Mouse (Mus musculus): ENCODE measurements around the gene Chrnb1.

The Chrnb1 gene

GRCm38 (mm10) chr11:69795168-69795982, at the start of gene Chrnb1:
Chrnb1 (minus strand) TSS chr11:69795943.
- peak; percentile 90 for DNase-seq (ENCODE audit: low spot score)

- no peak for DNase-seq (ENCODE audit: low spot score)
These were observed 43.0 kb upstream of the Chrnb1 start for GRCm38 (mm10) chr11:69838714-69839104.

- peak; percentile 98 for DNase-seq (ENCODE audit: low spot score)
These were observed 42.4 kb upstream of the Chrnb1 start, which contains the start of gene Tmem256 for GRCm38 (mm10) chr11:69837952-69838713. Tmem256 (plus strand) TSS chr11:69838514.

GRCm38 (mm10) chr11:69837604-69837951, 41.8 kb upstream of the Chrnb1 start, which contains the start of gene Nlgn2:
Nlgn2 (minus strand) TSS chr11:69837784.
- peak; percentile 39 for DNase-seq (ENCODE audit: low spot score)

GRCm38 (mm10) chr11:69836703-69837576, 41.2 kb upstream of the Chrnb1 start:
- no peak for DNase-seq (ENCODE audit: low spot score)

GRCm38 (mm10) chr11:69835966-69836335, 40.2 kb upstream of the Chrnb1 start:
- no peak for DNase-seq (ENCODE audit: low spot score)

- no peak for DNase-seq (ENCODE audit: low spot score)
These were observed 39.7 kb upstream of the Chrnb1 start for GRCm38 (mm10) chr11:69835326-69835965.

- DNase-seq (ENCODE audit: low spot score): no peak
These were observed 38.3 kb upstream of the Chrnb1 start for GRCm38 (mm10) chr11:69834001-69834549.

GRCm38 (mm10) chr11:69833554-69833953, 37.8 kb upstream of the Chrnb1 start:
- no peak for DNase-seq (ENCODE audit: low spot score)

- no peak for DNase-seq (ENCODE audit: low spot score)
These were observed 33.1 kb upstream of the Chrnb1 start for GRCm38 (mm10) chr11:69828832-69829231.

GRCm38 (mm10) chr11:69823456-69823855, 27.7 kb upstream of the Chrnb1 start:
- DNase-seq (ENCODE audit: low spot score): no peak

- DNase-seq (ENCODE audit: low spot score): no peak
These were observed 26.3 kb upstream of the Chrnb1 start, which contains the start of gene Spem1 for GRCm38 (mm10) chr11:69822080-69822479. Spem1 (minus strand) TSS chr11:69822180.

GRCm38 (mm10) chr11:69818871-69819270, 23.1 kb upstream of the Chrnb1 start:
- DNase-seq (ENCODE audit: low spot score): no peak

- no peak for DNase-seq (ENCODE audit: low spot score)
These were observed 22.6 kb upstream of the Chrnb1 start, which contains the start of gene Spem2 for GRCm38 (mm10) chr11:69818365-69818764. Spem2 (minus strand) TSS chr11:69818465.

GRCm38 (mm10) chr11:69816520-69816919, 20.8 kb upstream of the Chrnb1 start:
- DNase-seq (ENCODE audit: low spot score): no peak

GRCm38 (mm10) chr11:69815155-69815554, 19.4 kb upstream of the Chrnb1 start, which contains the start of gene Gm39566:
Gm39566 (minus strand) TSS chr11:69815298.
- no peak for DNase-seq (ENCODE audit: low spot score)

GRCm38 (mm10) chr11:69810280-69810679, 14.5 kb upstream of the Chrnb1 start:
- DNase-seq (ENCODE audit: low spot score): no peak

GRCm38 (mm10) chr11:69807641-69808040, 11.9 kb upstream of the Chrnb1 start:
- DNase-seq (ENCODE audit: low spot score): no peak

GRCm38 (mm10) chr11:69806378-69806777, 10.6 kb upstream of the Chrnb1 start:
- no peak for DNase-seq (ENCODE audit: low spot score)

GRCm38 (mm10) chr11:69804972-69805909, 9.5 kb upstream of the Chrnb1 start, which contains the start of gene Tmem102:
Tmem102 (minus strand) TSS chr11:69805624.
- no peak for DNase-seq (ENCODE audit: low spot score)
